Mouse (Mus musculus): ENCODE measurements around the gene Fcer1g.
"Not testable (repeated sequence)": the region's sequence is repeated elsewhere in the genome, so short reads cannot be mapped to it uniquely, and the experiment has no call there.

The Fcer1g gene

DNA sequence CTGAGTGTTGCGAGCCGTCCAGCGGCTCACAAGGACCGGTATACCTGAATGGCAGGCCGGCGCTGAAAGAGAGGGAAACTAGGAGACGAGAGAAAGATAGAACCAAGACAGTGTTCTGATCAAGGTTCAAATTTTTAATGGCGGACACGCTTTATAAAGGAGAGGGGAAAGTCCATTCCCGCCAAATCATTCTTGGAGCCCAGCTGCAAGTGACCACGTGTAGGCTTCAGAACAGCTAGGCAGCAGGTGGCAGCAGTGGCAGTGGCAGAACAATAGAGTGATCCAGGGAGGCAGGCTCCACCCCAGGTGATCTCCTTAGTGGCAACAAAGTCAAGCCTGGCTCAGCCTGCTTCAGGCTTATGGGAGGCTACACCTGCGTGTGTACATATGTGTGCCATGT lies 7.8 kb upstream of the Fcer1g start:
- DNase-seq (ENCODE audit: low read depth, low spot score): not testable (repeated sequence)

DNA sequence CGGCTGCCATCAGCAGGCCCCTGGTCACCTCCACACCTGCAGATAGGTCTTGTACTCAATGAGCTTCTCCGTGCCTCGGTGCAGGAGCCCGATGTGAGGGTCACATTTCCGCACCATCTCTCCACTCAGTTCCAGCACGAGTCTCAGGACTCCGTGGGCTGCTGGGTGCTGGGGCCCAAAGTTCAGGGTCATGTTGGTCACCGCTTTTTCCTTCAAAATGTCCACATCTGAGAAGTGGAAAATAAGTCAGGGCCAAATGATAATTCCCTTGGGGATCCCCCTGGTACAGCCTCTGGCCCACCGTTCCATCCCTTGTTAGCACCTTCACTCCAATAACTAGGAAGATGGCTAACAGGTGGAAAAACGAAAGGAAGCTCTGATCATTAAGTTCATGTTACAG lies 6.7 kb upstream of the Fcer1g start:
- DNase-seq (ENCODE audit: low read depth, low spot score): no peak

DNA sequence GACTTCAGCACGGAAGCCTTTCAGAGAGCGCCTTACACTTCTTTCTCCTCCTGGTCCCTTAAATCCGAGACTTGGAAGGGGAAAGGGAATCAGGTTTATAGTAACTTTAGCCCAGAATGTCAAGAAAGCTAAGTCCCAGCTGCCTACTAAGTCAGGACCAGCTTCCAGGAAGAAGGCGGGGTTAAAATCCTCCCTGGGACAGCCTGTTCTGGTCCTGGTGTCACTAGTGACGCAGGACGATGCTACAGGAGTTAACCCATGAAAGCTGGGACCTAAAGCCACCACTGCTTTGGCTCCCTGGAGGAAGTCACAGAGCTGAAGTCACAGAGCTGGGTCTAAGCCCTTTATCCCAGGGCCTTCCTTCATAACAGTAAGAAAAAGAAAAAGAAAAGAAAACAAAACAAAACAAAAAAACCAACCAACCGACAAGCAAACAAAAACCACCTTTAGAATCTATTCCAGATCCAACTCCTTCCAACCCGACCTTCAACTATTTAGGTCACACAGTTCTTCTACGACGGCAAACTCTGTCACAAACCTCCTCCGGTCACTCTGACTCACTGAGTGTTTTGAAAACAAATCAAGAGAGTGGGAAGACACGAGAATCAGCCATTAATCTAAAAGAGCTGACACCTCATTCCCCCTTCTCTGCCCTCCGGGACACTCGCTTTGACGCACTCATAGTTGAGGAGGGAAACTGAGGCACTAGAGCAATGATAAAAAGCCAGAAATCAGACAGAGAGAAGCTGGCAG lies 6.0 kb upstream of the Fcer1g start:
- DNase-seq (ENCODE audit: low read depth, low spot score): no peak

DNA sequence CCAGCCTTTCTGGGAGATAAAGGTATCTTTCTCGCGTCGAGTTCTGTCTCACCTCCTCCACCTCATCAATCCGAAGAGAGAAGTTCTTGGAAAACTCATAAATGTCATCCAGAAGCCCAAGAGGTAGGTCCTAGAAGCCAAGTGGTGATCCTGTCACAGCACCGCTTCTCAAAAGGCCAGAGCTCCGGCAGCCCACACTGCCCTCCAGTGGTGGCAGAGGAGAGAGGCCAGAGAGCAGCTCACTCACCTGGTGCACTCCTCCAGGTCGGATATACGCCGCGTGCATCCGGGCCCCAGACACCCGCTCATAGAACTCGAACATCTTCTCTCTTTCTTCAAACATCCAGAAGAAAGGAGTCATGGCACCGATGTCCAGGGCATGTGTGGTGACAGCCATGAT lies 4.3 kb upstream of the Fcer1g start:
- peak; percentile 89 for DNase-seq (ENCODE audit: low read depth, low spot score)

DNA sequence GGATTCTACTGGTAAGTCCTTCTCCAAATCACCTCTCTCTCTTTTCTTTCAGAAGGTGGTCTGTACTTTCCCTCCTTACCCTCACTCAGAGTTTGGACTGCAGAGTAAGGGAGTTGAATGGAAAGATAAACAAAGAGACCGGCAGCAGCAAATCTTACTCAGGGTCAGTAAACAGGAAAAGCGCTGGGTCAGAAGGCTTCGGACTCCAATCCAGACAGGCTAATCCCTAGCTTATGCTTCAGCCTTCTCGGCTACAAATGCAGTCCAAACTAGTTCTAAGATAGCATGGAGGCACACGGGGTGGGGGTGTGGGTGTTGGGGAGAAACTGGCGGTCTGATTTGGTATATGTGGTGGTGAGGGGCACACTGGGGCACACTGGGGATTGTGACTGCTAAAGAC lies 3.3 kb upstream of the Fcer1g start:
- DNase-seq (ENCODE audit: low read depth, low spot score): no peak

DNA sequence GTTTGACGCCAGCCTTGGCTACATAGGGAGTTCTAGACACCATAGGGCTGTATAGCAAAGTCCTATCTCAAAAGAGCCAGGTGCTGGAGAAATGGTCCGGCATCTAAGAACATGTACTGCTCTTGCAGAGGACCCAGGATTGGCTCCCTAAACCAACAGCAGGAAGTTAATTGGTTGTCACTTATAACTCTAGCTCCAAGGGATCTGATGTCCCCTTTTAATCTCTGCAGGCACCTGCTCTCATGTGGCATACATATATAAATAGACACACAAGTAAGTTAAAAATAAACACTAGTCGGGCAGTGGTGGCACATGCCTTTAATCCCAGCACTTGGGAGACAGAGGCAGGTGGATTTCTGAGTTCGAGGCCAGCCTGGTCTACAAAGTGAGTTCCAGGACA lies 1.6 kb upstream of the Fcer1g start:
- DNase-seq (ENCODE audit: low read depth, low spot score): no peak

DNA sequence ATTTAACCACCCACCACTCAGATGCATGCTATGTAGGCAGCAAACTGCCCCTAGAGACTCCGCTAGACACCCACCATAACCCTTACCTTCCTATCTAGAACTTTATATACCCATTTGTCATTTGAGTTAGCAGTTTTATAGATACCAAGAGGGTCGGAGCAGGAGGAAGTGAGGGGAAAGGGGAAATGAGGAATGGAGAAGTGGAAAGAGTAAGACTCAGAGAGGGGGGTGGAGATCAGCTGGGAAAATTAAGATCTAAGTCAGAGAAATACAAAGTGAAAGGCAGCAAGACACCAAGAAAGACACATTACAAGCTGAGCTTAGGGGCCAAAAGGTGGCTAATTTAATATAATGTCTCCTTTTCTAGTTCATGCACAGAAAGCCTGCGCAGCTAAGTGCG lies 373 bp upstream of the Fcer1g start:
- no peak for DNase-seq (ENCODE audit: low read depth, low spot score)

DNA sequence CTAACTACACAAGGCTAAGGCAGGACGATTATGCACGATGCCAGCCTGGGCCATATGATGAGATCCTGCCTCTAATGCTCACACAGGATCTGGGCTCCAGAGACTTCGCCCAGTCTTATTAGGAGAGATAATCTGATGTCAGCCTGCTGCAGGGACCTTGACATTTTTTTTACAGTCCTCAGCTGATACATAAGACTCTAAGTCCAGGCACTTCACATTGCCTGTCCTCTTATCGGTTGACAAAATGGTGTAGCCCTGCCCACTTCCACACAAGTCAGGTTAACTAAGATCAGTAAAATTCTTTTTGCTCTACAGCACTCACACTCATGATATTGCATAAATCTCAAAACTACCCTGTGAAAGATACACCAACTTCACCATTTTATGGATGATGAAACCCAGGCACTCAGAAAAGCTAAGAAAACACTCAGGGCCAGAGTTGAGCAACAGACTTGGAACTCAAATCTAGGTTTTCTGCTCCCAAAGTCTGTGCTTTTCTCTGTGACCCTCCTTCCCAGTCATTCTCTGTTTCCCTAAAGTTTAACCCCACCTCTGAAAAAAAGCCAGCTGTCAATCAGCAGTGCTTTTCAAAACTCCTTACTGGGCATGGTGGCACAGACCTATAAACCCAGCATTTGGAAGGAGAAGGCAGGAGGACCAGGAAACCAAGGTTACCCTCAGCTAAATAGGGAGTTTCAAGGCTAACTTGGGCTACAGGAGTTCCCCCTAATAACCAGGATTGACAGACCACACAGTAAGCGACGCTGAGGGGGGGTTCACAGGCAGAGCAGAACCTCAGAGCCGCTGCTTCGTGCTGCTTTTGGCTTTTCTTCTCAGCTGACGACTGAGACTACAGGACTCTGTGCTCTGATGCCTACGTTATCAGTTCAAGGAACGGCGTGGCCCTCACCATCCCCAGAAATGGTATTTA lies 1.1 kb downstream of the Fcer1g start:
- DNase-seq (ENCODE audit: low read depth, low spot score): no peak

DNA sequence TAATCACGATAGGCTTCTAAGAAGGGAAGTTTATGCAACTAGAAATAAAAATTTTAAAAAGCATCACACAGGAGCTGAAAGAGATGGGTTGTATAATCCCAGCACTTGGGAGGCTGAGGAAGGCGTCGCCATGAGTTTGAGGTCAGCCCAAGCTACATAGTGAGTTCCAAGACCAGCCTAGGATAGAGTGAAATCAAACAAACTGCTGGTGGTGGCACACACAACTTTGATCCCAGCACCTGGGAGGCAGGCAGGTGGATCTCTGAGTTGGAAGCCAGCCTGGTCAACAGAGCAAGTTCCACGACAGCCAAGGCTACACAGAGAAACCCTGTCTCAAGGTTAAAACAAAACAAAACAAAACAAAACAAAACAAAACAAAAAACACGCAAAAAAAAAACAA lies 1.8 kb downstream of the Fcer1g start:
- no peak for DNase-seq (ENCODE audit: low read depth, low spot score)

DNA sequence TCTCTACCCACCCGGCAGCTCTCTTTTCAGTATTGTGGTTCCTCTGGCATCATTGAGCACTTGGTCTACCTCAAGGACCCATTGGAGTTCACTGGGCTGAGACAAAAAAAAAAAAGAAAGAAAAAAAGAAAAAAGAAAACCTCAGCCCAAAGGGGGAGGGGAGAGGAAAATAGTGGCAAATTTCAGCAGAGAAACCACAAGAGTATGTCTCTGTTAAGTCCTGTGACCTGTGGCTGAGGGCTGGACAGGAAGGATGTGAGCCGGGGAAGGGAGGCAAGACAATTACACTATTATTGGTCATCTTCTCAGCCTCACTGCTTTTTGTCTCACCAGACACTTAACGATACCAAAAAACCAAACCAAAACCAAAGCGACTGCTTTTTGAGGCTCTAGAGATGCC lies 2.3 kb downstream of the Fcer1g start:
- no peak for DNase-seq (ENCODE audit: low read depth, low spot score)

DNA sequence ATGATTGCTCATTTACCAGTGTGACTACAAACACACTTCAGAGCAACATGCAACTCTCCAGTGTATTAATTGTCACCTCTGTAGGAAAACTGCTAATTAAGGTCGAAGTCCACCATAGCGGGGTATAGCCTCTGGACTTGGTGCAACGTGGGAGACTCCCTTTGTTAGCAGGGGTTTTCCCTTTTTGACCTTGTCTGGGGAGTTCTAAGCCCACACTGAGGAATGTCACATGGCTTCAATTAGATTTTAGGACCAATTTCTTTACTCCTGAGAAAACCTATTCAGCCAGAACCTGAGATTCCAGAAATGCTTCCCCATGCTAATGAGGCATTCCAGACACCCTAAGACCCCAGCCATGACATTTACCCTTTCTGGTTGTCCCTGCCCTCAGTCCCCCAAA lies 4.0 kb downstream of the Fcer1g start:
- no peak for DNase-seq (ENCODE audit: low read depth, low spot score)

DNA sequence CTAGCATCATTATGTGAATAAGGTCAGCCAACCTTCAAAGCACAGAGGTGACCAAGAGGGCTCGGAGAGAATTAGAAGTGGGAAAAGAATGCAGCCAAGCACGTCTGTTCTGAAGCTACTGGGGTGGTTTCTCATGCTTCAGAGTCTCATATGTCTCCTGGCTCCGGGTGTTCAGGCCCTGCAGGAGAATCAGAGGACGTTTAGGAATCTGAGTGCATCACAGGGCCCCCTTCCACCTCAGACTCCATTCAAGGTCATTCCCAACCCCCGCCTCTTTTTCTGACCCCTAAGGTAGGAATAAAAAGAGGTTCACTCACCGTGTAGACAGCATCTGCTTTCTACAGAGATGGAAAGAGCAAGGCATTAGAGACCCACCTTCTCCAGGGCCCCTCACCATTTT lies 4.4 kb downstream of the Fcer1g start:
- no peak for DNase-seq (ENCODE audit: low read depth, low spot score)

DNA sequence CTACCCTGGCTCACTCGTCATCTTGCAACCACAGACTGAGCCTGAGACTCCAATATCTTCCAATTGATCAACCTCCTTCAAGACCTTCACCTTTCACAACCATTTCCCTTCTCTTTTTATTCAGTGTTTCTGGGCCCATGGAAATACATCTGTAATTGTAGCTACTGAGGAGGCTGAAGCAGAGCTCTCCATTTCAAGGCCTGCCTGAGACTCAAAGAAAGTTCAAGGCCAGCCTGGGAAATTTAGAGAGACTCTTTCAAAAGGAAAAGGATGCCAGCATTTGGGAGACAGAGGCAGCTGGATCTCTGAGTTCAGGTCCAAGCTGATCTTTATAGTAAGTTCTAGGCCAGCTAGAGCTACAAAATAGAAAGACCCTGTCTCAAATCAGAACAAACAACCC lies 6.3 kb downstream of the Fcer1g start:
- DNase-seq (ENCODE audit: low read depth, low spot score): no peak

DNA sequence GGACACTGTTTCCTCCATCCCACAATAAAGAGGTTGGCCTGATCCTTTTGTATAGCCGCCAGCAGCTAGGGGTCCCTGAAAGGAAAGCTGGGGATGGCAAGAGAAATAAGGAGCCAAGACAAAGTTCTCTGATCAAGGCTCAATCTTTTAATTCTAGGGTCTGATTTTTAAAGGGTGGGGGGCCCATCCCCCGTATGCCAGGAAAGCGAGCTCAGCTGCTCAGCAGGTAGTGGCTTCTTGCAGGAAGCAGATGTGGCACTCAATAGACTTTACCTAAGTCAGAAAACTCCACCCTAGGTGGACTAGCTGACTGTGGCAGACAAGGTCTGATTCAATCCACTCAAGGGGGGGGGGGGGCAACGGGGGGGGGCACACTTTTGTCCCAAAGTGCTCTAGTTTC lies 7.4 kb downstream of the Fcer1g start:
- DNase-seq (ENCODE audit: low read depth, low spot score): no peak

DNA sequence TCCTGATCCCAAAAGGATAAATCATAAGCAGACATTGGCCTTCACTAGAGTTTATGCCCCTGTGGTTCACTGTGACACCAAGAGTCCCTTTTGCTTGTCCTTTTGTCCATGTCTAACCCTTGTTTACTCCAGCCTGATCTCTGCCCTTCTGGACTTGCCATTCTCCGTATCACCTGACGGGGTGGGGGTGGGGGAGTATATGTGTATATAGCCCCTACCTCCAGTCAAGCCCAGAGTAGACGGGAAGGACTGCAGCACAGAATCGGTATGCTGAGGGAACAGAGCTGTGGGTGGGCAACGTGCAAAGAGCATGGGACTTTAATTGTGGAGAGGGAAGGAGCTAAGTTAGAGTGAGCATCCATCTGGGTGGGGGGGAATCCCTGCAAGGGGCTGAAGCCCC lies 9.3 kb downstream of the Fcer1g start, which contains the start of gene Apoa2:
Gene Apoa2, plus strand, starts transcription at position 198 of the 400 bp plus-strand sequence.
- DNase-seq (ENCODE audit: low read depth, low spot score): no peak

DNA sequence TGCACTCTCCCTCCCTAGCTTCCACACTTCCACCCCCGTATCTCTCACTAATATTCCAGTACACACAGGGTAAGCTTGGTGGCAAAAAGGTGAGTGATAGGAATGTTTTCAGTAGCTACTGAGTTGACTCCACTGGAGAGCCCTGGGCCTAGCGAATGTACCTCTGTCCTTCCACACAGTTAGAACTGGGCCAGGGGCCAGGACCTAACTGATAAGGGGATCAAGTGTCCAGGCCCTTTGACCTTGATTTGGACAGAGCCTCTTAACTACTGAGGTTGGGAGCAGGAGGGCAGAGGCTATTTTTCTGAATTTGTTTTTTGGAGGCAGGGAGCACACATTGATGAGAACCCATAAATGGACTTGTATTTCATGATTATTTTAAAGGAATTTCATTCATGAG lies 10.4 kb downstream of the Fcer1g start:
- DNase-seq (ENCODE audit: low read depth, low spot score): no peak

DNA sequence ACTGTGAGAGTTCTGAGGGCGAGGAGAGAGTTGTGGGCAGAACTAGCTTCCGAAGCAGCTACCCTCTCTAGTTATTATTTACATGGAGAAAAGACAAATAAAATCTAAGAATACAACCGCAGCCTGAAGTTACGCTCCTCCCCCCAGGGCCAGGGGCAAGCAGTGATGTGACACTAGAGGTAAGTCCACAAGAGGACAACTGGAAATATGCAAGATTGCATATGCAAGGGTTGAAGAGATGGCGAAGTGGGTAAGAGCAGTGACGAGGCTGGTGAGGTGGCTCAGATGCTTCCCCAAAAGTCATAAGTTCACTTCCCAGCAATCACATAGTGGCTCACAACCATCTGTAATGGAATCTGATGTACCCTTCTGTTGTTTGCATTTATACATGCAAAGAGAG lies 11.0 kb downstream of the Fcer1g start:
- no peak for DNase-seq (ENCODE audit: low read depth, low spot score)

DNA sequence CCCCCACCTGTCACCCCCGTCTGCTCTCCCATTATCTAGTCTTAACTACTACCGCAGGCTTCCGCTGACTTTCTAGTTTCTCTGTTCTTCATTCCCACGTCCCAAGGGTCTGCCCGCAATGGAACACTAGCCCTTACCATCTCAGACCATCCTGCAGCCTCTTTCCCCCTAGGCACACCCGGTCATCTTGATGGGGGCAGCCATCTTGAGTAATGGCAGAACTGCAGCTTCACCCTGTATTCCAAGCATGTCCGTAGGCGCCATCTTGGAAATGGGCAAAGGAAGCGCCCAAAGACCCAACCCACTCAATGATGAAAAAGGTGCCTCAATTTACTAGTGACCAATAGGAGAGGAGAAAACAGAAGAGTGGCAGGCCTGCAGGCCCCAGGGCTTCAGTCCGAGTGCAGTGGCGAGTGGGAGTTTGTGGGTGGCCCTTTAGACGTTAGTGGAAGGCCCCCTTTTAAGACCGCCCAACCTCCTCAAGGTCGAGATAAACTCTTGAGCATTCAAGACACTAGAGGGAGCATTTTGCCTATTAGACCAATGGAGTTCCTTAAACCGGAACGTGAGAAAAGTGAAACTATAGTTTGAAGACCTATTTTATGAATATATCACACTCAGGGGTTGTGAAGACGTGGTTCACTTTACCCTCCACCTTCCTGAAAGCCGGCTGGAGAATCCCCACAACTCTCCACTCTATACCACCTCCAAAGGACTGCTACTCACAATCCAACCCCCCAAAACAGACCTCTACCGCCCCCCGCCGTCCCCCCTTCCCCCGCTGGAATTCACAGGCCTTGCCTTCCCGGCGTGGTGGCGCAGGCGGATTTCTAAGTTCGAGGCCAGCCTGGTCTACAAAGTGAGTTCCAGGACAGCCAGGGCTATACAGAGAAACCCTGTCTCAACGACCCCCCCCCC lies 11.7 kb downstream of the Fcer1g start, which contains the start of gene Tomm40l:
Gene Tomm40l, minus strand, starts transcription at position 277 of the 918 bp plus-strand sequence.
- DNase-seq (ENCODE audit: low read depth, low spot score): peak; percentile 99

DNA sequence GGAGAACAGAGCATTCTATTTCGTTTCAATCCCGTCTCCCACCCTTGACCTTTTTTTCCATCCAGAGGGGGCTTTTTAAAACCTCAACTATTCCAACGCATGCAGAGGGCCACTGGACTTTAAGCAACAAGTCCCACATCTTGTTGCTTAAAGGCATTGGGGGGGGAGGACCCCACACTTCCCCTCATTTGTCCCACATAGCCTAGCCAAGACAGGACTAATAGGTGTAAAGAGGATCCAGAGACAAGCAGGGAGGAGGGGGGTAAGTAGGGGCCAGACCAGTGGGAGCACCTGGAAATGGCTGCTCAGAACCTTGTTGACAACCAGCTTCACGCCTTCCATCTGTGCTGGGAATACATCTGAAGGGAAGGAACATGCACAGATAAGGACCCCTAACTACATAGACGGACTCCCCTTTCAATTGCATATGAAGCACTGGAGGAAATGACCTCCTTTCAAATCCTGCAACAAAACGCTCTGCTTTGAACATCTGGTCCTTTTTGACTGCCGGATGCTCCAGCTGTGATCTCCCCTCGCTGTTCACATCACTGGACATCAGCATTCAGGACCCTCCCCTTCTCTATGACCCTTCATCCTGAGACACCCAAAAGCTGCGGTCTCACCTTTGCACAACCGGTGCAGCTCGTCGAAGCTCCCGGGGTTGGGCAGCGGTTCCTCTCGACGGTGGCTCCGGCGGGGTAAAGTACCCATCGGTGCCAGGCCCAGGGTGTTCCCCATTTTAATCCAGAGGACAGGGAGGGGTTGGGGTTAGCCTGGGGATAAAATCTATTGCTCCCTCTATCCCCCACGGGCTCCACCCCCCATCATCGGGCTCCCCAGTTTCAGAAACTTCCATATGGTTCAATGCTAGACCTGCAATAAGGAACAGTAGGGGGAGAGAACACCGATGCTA lies 12.6 kb downstream of the Fcer1g start:
- DNase-seq (ENCODE audit: low read depth, low spot score): peak; percentile 55

DNA sequence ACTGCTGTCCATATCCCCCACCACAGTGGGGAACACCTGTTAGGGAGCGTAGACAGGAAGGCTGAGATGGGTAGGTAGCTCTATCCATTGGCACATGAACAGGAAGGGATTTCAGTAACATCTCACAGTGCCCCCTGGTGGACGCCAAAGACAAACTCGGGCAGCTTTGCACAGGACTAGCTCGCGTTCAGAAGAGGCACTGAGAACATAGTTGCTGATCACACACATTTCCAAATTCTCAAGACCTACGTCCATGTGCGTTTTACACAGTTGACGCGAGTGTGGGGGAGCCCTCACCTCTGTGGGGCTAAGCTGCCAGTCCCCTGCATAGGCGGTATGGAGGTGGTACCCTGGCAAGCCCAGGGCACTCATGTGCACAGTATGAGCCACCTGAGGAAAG lies 13.3 kb downstream of the Fcer1g start:
- DNase-seq (ENCODE audit: low read depth, low spot score): peak; percentile 92

All from ZHBTc4 (cell line).